Mouse (Mus musculus) common myeloid progenitor, adult 5-6 weeks (primary cell): ENCODE measurements around the gene Insc. TPM values are rescaled to one million over a fixed set of nuclear protein-coding genes. Genes with fewer than 3 reads are reported as not detected.

Experiments
- ATAC-seq: replicated peaks from 2 replicates; pipeline ENCODE4 v1.8.0; 2016; ENCODE audit warnings: low read depth, mild to moderate bottlenecking, moderate TSS enrichment, inconsistent platforms; ENCODE audit not compliant: poor library complexity, severe bottlenecking
- total RNA-seq: library from RNA; stranded (forward); fragments of 200-1000, 187-1606 nt; gene quantifications from 2 replicates; pipeline ENCODE4 v1.2.3, GENCODE M21; 2017

The Insc gene
- total RNA-seq, 1 experiment from 2014 or later = not detected

- ATAC-seq = no peak
Measured at GRCm38 (mm10) chr7:114818351-114818750, 74.9 kb downstream of the Insc start.

- no peak for ATAC-seq
Measured at GRCm38 (mm10) chr7:114818836-114819235, 75.3 kb downstream of the Insc start.

GRCm38 (mm10) chr7:114822736-114823135, 79.2 kb downstream of the Insc start:
- no peak for ATAC-seq

DNA sequence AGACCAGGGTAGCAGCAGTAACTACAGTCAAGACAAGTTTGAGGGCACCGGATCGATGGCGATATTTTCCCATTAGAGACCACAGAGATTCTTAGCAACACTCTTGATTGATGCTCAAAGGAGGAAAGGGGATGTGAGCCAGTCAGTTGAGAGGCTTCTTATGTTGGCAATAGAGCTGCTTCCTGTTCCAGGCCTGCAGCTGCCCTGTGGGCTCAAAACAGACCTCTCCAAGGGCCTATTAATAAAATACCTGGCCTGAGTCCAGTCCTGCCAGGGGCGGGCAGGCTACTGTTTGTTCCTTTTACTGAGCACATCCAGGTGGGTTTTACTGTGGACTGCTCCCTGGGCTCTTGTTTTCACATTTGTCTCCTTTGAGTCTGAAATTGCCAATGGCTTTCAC, 83.9 kb downstream of the Insc start:
- ATAC-seq = peak; percentile 75

- 0 out of 2 replicates have a peak, but pooled peaks have one; percentile 31 for ATAC-seq
Measured at GRCm38 (mm10) chr7:114832257-114832940, 88.9 kb downstream of the Insc start.

- ATAC-seq = no peak
Measured at GRCm38 (mm10) chr7:114834504-114834903, 91.0 kb downstream of the Insc start.

- no peak for ATAC-seq
Measured at GRCm38 (mm10) chr7:114837268-114837667, 93.8 kb downstream of the Insc start.

- peak; percentile 67 for ATAC-seq
Measured at GRCm38 (mm10) chr7:114840029-114840745, 96.7 kb downstream of the Insc start.

- no peak for ATAC-seq
Measured at GRCm38 (mm10) chr7:114842644-114843211, 99.2 kb downstream of the Insc start.

DNA sequence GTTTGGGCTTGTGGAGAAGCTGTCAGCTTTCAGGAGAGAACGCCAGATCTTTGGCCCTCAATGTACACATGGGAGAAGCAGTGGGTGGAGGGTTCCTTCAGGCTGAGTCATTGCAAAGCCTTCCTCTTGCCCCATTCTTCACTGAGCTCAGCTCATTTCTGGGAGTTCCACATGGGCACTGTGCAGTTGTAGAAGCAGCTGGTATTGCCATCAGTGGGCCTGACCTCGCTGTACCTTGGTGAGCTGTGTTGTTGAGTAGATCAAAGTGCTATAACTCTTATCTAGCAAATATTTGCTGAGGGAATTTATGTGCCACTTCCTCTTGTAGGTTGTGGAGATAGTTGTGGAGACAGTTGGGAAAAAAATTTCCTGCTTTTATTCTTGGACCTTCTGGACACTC, 103.7 kb downstream of the Insc start:
- no peak for ATAC-seq

GRCm38 (mm10) chr7:114852387-114852786, 108.9 kb downstream of the Insc start:
- no peak for ATAC-seq

GRCm38 (mm10) chr7:114854169-114854568, 110.7 kb downstream of the Insc start:
- ATAC-seq = peak; percentile 54

DNA sequence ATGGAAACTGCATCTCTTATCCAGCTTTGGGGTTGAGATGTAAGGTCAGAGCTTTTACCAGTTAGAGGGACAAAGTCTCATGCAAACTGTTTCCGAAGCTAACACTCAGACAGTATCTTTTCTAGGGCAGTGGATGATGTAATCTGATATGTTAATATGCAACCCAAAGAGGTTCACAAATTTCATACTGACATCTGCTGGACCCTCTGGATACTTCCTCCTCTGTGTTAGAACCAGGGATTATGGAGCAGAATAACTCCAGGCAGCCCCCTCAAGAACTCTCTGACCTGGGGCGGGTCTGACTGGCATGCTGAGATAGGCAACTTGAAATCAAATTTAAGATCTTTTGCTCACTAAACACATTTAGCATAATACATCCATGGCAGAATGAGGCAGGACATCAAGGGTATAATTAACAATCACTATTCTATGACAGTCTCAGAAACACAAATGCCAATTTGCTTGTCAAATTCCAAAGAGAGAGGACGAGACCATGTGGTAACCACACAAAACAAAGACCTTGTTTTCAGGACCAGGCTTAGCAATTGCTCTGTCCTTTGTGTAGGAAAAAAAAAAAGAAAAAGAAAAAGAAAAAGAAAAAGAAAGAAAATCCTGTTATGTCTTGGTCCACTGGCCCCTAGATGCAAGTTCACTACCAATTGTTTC, 117.5 kb downstream of the Insc start:
- ATAC-seq = no peak

DNA sequence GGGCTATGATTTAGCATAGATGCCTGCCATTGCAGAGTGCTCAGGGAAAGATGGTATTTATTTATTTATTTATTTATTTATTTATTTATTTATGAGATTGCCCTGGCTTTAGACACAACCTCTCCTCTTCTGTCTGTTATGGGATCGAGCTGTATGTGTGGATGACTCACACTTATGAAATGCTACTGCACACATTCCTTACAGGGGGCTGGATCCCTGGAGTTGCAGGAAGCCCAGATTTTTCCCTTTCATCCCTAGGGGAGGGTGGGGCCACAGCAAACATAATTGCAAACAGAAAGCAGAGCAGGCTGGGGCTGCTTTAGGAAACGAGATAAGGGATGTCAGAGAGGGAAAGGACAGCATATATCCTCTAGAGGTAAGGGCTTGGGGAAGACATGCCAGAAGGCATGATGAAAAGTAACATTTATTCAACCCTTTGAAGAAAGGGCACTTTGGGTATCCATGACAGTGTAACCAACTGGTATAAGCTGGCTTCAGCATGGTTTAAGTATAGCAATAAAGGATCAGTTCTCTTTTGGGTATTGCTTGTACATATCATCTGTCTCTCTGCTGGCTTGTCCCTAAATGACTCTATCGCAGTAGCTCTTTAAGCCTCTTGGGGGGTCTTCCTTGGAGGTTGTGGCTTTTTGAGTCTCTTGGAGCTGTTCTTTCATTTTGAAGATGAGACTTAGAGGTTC, 130.0 kb downstream of the Insc start:
- no peak for ATAC-seq

DNA sequence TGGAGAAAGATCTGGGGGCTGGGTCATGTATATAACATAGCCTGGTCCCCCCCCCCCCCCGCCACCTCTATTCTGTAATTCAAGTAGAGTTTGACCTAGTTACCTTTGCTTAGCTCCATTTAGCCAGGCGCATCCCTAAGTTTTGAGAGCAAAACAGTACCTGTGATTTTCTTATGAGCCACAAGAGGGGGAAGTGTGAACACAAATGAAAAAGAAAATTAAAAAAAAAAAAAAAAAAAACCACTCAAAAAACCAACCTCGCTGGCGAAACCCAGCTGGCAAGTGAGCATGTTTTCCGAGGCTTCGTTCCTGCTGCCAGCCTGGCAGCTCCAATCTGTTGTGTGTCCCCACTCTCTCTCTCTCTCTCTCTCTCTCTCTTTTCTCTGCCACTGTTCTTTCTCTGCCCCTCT, 130.5 kb downstream of the Insc start:
- ATAC-seq = peak; percentile 52; the same call in 1 of the 2 replicates

- no peak for ATAC-seq
Measured at GRCm38 (mm10) chr7:114874579-114874978, 131.1 kb downstream of the Insc start.

DNA sequence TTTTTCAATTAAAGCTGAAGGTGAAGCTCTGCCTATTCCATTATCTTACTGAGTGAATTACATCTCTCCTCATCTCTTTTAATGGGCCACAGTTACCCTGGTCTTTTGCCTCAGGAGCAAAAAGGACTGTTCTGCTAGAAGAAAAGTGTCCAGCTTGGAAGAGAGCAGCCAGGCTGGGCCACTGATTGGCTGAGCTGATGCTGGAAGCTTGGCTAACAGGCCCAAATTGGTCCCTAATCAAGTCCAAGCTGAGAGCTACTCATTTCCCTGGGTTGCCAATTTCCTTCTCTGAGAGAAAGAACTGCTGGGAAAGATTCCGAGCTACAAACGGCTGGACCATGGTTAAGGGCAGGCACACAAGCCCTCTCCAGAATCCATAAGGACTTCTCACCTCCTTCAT, 140.1 kb downstream of the Insc start:
- ATAC-seq = no peak

DNA sequence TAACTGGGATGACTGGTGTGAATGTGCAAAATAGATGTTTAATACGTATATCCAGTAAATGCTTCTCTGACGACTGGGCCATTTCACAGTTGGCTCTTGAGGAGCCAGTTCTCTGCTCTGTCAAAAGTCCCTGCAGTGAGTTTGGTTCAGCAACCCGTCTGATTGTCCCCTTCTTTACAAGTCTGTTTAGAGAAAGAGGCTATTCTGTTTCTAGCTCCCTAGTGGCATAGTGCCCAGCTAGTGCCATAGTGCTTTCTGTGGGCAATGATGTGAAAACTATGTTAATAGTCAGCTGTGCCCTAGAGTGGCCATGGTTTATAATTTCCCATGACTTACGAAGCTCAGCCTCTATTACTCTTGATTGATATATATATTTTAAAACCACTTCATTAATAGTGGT, 143.4 kb downstream of the Insc start:
- no peak for ATAC-seq

DNA sequence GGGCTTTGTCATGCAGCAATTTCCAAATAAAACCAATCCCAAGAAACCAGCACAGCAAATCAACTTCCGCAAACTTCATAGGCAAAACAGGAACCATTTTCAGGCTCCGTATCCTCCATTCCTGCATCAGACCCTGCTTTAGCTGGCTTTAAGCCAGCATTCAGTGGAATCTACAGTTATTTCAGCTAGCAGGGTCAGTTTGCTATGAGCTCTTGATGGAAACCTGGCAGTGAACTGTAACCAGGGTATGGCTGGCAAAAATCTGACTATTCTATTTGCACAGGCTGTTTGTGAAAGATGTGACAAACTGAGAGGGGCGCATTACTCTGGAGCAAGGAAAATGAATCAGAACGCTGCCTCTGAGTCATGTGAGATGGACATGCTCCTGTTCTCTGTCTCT, 146.7 kb downstream of the Insc start:
- ATAC-seq = no peak

DNA sequence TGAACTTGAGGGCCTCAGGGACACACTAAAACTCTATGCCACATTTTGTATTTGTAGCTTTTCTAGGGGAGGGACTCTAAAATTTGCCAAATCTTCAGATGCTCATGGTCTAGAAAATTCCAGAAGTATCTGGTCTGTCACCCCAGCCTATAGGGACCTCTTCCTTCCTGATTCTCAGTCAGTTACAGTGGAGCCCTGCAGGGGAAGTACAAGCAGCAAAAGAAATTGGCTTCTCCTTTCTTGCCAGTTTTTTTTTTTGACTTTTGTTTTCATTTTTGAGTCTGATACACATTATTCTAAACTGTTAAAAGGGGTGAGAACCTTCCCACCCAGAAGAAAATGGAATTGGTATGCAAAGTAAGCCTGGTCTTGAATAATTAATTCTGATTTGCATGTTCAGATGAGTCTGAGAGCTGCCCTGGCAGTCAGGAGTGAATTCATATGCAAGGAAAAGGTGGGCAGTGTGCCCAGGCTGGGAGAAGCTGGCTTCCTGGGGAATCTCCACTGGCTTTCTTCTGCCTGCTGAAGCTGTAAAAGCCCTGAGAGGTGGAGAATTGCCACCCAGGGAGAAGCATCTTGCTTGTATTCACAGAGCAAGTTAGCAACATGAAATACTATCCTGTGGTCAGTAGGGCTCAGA, 149.2 kb downstream of the Insc start:
- no peak for ATAC-seq
